Mouse (Mus musculus) forebrain, embryonic 15.5 days (tissue): Measurements from ENCODE around the gene Osbpl7. TPM values are rescaled to one million over a fixed set of nuclear protein-coding genes. Genes with fewer than 3 reads are reported as not detected.

Source experiments
- ATAC-seq: fragments of 200-750 bp; cut with Nextera tagmentation; replicated peaks from 2 replicates; pipeline ENCODE4 v1.8.0; 2017; ENCODE audit warnings: mild to moderate bottlenecking, moderate TSS enrichment, moderate library complexity
- H3K27ac ChIP-seq: fragments of 300-500 bp; sonication (generic); replicated peaks from 2 replicates; pipeline ENCODE4 v1.5.1; 2015; ENCODE audit warnings: mild to moderate bottlenecking, inconsistent platforms
- H3K27me3 ChIP-seq: fragments of 300-500 bp; sonication (generic); 2 replicates; pipeline ENCODE4 v1.6.1; 2015; ENCODE audit warnings: inconsistent platforms
- H3K36me3 ChIP-seq: fragments of 300-500 bp; sonication (generic); 2 replicates; pipeline ENCODE4 v1.6.1; 2015; ENCODE audit warnings: mild to moderate bottlenecking, inconsistent platforms
- H3K4me1 ChIP-seq: fragments of 300-500 bp; sonication (generic); 2 replicates; pipeline ENCODE4 v1.6.1; 2015; ENCODE audit warnings: inconsistent platforms
- H3K4me2 ChIP-seq: fragments of 300-500 bp; sonication (generic); replicated peaks from 2 replicates; pipeline ENCODE4 v1.6.1; 2015; ENCODE audit warnings: mild to moderate bottlenecking, inconsistent platforms
- H3K4me3 ChIP-seq: fragments of 300-500 bp; sonication (generic); 2 replicates; pipeline ENCODE4 v1.5.1; 2015; ENCODE audit warnings: mild to moderate bottlenecking, inconsistent platforms
- H3K9ac ChIP-seq: fragments of 300-500 bp; sonication (generic); replicated peaks from 2 replicates; pipeline ENCODE4 v1.6.1; 2015; ENCODE audit warnings: mild to moderate bottlenecking, inconsistent platforms
- H3K9me3 ChIP-seq: fragments of 300-500 bp; sonication (generic); 2 replicates; pipeline ENCODE4 v1.6.1; 2016; ENCODE audit warnings: inconsistent platforms
- WGBS: fragments of 180-500 bp; shearing (Covaris S2); methylation state at CpG from one replicate; pipeline ENCODE4 v1.1.7; 2015; ENCODE audit warnings: mixed read lengths; 5-methylcytosine and 5-hydroxymethylcytosine counted together
- polyA plus RNA-seq: library from polyadenylated mRNA; unstranded; fragments of >200 nt; fragmentation: Nextera tagmentation; extraction: Ambion mirVana; gene quantifications from 2 replicates; pipeline ENCODE4 v1.2.1, GENCODE M21; 2015

Osbpl7 gene
- polyA plus RNA-seq, 1 experiment from 2014 or later, result 10.5 TPM

- H3K4me2 ChIP-seq, result no peak overlapping the region
- 95% methylated on average over 2 of the region's 2 CpGs for WGBS
- H3K9ac ChIP-seq, result no peak overlapping the region
- no peaks in the 10 kb centered on the region for H3K4me1 ChIP-seq
- no peaks in the 10 kb centered on the region for H3K9me3 ChIP-seq
- peaks cover 5% of the 10 kb centered on the region; the same call in 1 of the 2 replicates for H3K36me3 ChIP-seq
- no peak for ATAC-seq
- no peaks in the 10 kb centered on the region for H3K27me3 ChIP-seq
- no peak overlapping the region for H3K4me3 ChIP-seq
- H3K27ac ChIP-seq, result no peak overlapping the region
Measured at GRCm38 (mm10) chr11:97069770-97070169, 19.3 kb downstream of the Osbpl7 start.

- Histone ChIP-seq H3K4me1 (no peaks in the 10 kb centered on the region), H3K27ac (no peak overlapping the region), H3K4me3 (no peak overlapping the region), H3K27me3 (no peaks in the 10 kb centered on the region), H3K9me3 (no peaks in the 10 kb centered on the region), H3K36me3 (peaks cover 5% of the 10 kb centered on the region; the same call in 1 of the 2 replicates), H3K4me2 (no peak overlapping the region), H3K9ac (no peak overlapping the region)
- ATAC-seq, result no peak
- 66% methylated on average over 1 of the region's 1 CpGs for WGBS
Measured at GRCm38 (mm10) chr11:97071129-97071528, 20.7 kb downstream of the Osbpl7 start.

- 32% methylated on average over 3 of the region's 3 CpGs for WGBS
- no peak for ATAC-seq
- Histone ChIP-seq H3K4me1 (no peaks in the 10 kb centered on the region), H3K4me3 (no peak overlapping the region), H3K27ac (no peak overlapping the region), H3K9me3 (no peaks in the 10 kb centered on the region), H3K4me2 (no peak overlapping the region), H3K36me3 (peaks cover 5% of the 10 kb centered on the region; the same call in 1 of the 2 replicates), H3K9ac (no peak overlapping the region), H3K27me3 (no peaks in the 10 kb centered on the region)
Measured at GRCm38 (mm10) chr11:97072533-97072932, 22.1 kb downstream of the Osbpl7 start.

GRCm38 (mm10) chr11:97074235-97074634, 23.8 kb downstream of the Osbpl7 start:
- H3K27me3 ChIP-seq, result no peaks in the 10 kb centered on the region
- no peak overlapping the region for H3K4me2 ChIP-seq
- 76% methylated on average over 8 of the region's 8 CpGs for WGBS
- no peaks in the 10 kb centered on the region for H3K4me1 ChIP-seq
- H3K9ac ChIP-seq, result no peak overlapping the region
- no peaks in the 10 kb centered on the region for H3K36me3 ChIP-seq
- no peak overlapping the region for H3K27ac ChIP-seq
- no peak overlapping the region for H3K4me3 ChIP-seq
- ATAC-seq, result no peak
- H3K9me3 ChIP-seq, result no peaks in the 10 kb centered on the region

- H3K9ac ChIP-seq, result no peak overlapping the region
- H3K9me3 ChIP-seq, result no peaks in the 10 kb centered on the region
- no peaks in the 10 kb centered on the region for H3K4me1 ChIP-seq
- H3K4me3 ChIP-seq, result no peak overlapping the region
- no peaks in the 10 kb centered on the region for H3K36me3 ChIP-seq
- H3K27me3 ChIP-seq, result no peaks in the 10 kb centered on the region
- no peak for ATAC-seq
- WGBS, result 62% methylated on average over 4 of the region's 4 CpGs
- no peak overlapping the region for H3K4me2 ChIP-seq
- no peak overlapping the region for H3K27ac ChIP-seq
Measured at GRCm38 (mm10) chr11:97078751-97079150, 28.3 kb downstream of the Osbpl7 start.

- H3K9me3 ChIP-seq, result no peaks in the 10 kb centered on the region
- no peak overlapping the region for H3K4me2 ChIP-seq
- H3K4me3 ChIP-seq, result no peak overlapping the region
- H3K36me3 ChIP-seq, result no peaks in the 10 kb centered on the region
- no peak overlapping the region for H3K9ac ChIP-seq
- 10% methylated on average over 9 of the region's 9 CpGs for WGBS
- no peak overlapping the region for H3K27ac ChIP-seq
- no peaks in the 10 kb centered on the region for H3K27me3 ChIP-seq
- no peak for ATAC-seq
- no peaks in the 10 kb centered on the region for H3K4me1 ChIP-seq
Measured at GRCm38 (mm10) chr11:97080291-97080690, 29.9 kb downstream of the Osbpl7 start.

GRCm38 (mm10) chr11:97082977-97083376, 32.5 kb downstream of the Osbpl7 start:
- no peak for ATAC-seq
- Histone ChIP-seq H3K27me3 (no peaks in the 10 kb centered on the region), H3K9me3 (no peaks in the 10 kb centered on the region), H3K4me2 (no peak overlapping the region), H3K27ac (no peak overlapping the region), H3K4me1 (no peaks in the 10 kb centered on the region), H3K9ac (no peak overlapping the region), H3K4me3 (no peak overlapping the region), H3K36me3 (no peaks in the 10 kb centered on the region)
- WGBS, result 46% methylated on average over 11 of the region's 11 CpGs

GRCm38 (mm10) chr11:97083401-97084140, 33.1 kb downstream of the Osbpl7 start:
- H3K4me3 ChIP-seq, result no peak overlapping the region
- no peak overlapping the region for H3K4me2 ChIP-seq
- H3K4me1 ChIP-seq, result no peaks in the 10 kb centered on the region
- H3K9ac ChIP-seq, result no peak overlapping the region
- H3K9me3 ChIP-seq, result no peaks in the 10 kb centered on the region
- 51% methylated on average over 22 of the region's 22 CpGs for WGBS
- ATAC-seq, result no peak
- H3K27me3 ChIP-seq, result no peaks in the 10 kb centered on the region
- H3K27ac ChIP-seq, result no peak overlapping the region
- no peaks in the 10 kb centered on the region for H3K36me3 ChIP-seq

GRCm38 (mm10) chr11:97084821-97085505, 34.5 kb downstream of the Osbpl7 start:
- no peak overlapping the region for H3K9ac ChIP-seq
- H3K9me3 ChIP-seq, result no peaks in the 10 kb centered on the region
- H3K4me1 ChIP-seq, result no peaks in the 10 kb centered on the region
- no peak overlapping the region for H3K4me2 ChIP-seq
- no peak for ATAC-seq
- WGBS, result 86% methylated on average over 14 of the region's 15 CpGs
- no peak overlapping the region for H3K27ac ChIP-seq
- no peak overlapping the region for H3K4me3 ChIP-seq
- H3K27me3 ChIP-seq, result no peaks in the 10 kb centered on the region
- H3K36me3 ChIP-seq, result no peaks in the 10 kb centered on the region

- H3K27ac ChIP-seq, result no peak overlapping the region
Measured at GRCm38 (mm10) chr11:97086365-97086764, 35.9 kb downstream of the Osbpl7 start.

GRCm38 (mm10) chr11:97094600-97094999, 44.2 kb downstream of the Osbpl7 start:
- Histone ChIP-seq H3K27me3 (peaks cover 14% of the 10 kb centered on the region; the same call in 1 of the 2 replicates), H3K9ac (no peak overlapping the region), H3K36me3 (no peaks in the 10 kb centered on the region), H3K4me1 (no peaks in the 10 kb centered on the region), H3K4me3 (no peak overlapping the region), H3K27ac (no peak overlapping the region), H3K9me3 (no peaks in the 10 kb centered on the region), H3K4me2 (no peak overlapping the region)
- ATAC-seq, result no peak
- WGBS, result 70% methylated on average over 2 of the region's 2 CpGs

More at GRCm38 (mm10) chr11:97086365-97086764, 35.9 kb downstream of the Osbpl7 start:
- no peaks in the 10 kb centered on the region for H3K36me3 ChIP-seq
- H3K9me3 ChIP-seq, result no peaks in the 10 kb centered on the region
- no peak for ATAC-seq
- no peaks in the 10 kb centered on the region for H3K27me3 ChIP-seq
- 75% methylated on average over 6 of the region's 6 CpGs for WGBS
- H3K4me2 ChIP-seq, result no peak overlapping the region
- H3K4me1 ChIP-seq, result no peaks in the 10 kb centered on the region
- no peak overlapping the region for H3K4me3 ChIP-seq
- H3K9ac ChIP-seq, result no peak overlapping the region

- H3K27me3 ChIP-seq, result peaks cover 20% of the 10 kb centered on the region; the same call in 1 of the 2 replicates
- ATAC-seq, result no peak
- H3K4me3 ChIP-seq, result no peak overlapping the region
- H3K27ac ChIP-seq, result no peak overlapping the region
- H3K4me2 ChIP-seq, result no peak overlapping the region
- H3K4me1 ChIP-seq, result no peaks in the 10 kb centered on the region
- WGBS, result 26% methylated on average over 18 of the region's 18 CpGs
- no peaks in the 10 kb centered on the region for H3K9me3 ChIP-seq
- H3K36me3 ChIP-seq, result no peaks in the 10 kb centered on the region
- no peak overlapping the region for H3K9ac ChIP-seq
Measured at GRCm38 (mm10) chr11:97098791-97099190, 48.4 kb downstream of the Osbpl7 start.
